Mouse (Mus musculus) stomach, postnatal 0 days (tissue): ENCODE results near the gene Ccdc167.

Experiments used
- CTCF ChIP-seq: IDR thresholded peaks from 2 replicates; pipeline ENCODE4 v1.5.1; 2016; ENCODE audit warnings: antibody characterized with exemption, low read depth, mild to moderate bottlenecking, moderate library complexity
- EP300 ChIP-seq: optimal IDR thresholded peaks from 2 replicates; pipeline ENCODE3; 2016; ENCODE audit warnings: antibody characterized with exemption

DNA sequence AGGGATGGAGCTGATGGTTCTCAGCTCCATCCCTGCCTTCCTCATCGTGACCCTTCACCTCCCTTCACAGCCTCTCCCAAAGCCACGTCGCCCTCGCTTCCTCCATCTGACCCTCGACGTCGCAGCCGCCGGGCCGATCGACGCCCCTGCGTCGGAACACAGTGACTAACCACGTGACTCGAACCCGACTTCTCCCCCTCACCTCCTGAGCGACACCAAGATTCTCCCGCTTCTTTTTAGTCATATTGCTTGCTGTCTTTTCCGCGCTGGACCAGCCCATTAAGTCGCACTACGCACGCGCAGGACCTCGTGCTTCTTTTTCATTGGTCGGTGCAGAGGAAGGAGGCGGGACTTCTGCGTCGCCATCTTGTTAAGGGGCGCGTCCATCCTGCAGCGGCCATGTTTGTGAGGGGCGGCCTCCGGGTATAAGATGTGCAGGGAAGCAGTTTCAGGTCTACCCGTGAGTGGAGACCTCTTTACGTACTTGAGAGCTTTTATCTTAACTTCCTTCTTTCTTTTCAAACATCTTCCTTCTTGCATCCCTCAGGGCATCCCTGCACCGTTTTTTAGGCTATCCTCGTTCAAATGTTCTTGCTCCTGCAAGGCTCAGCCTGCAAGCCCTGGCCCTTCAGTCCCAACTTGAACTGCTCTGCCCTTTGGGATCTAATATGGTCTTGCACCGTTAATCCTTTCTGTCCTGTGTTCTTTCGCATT, at the start of gene Ccdc167:
- TF ChIP-seq CTCF (no peak), EP300 (no peak)
